Mouse (Mus musculus) cerebellum, adult 2 months (tissue): Measurements from ENCODE around the gene Sacm1l. TPM values are rescaled to one million over a fixed set of nuclear protein-coding genes. Genes with fewer than 3 reads are reported as not detected.

Experiments
- DNase-seq, 2 experiments: peaks; one replicate each; pipeline ENCODE4 v3.0.0; 2021
- H3K27ac ChIP-seq: fragments of 200-500 bp; 2 replicates; pipeline ENCODE4 v1.5.1; 2012; ENCODE audit warnings: low read length, control low read depth, inconsistent platforms; ENCODE audit not compliant: insufficient read depth
- H3K27me3 ChIP-seq: fragments of 200-500 bp; 2 replicates; pipeline ENCODE4 v1.6.1; 2012; ENCODE audit warnings: inconsistent platforms, mild to moderate bottlenecking, low read length, moderate library complexity; ENCODE audit not compliant: control insufficient read depth, insufficient read depth
- H3K4me1 ChIP-seq: fragments of 200-500 bp; 2 replicates; pipeline ENCODE4 v1.6.1; 2011; ENCODE audit warnings: low read length; ENCODE audit not compliant: control insufficient read depth, insufficient read depth
- H3K4me3 ChIP-seq: fragments of 200-500 bp; replicated peaks from 2 replicates; pipeline ENCODE3; 2011; ENCODE audit warnings: mild to moderate bottlenecking, low read depth, low read length, control low read depth; ENCODE audit not compliant: insufficient read depth
- CTCF ChIP-seq: fragments of 200-500 bp; IDR thresholded peaks from 2 replicates; pipeline ENCODE4 v1.5.1; 2011; ENCODE audit warnings: low read depth, mild to moderate bottlenecking, control low read depth, low read length, moderate library complexity, borderline replicate concordance; ENCODE audit not compliant: insufficient read depth
- POLR2A ChIP-seq: fragments of 200-500 bp; IDR thresholded peaks from 2 replicates; pipeline ENCODE4 v1.6.1; 2011; ENCODE audit warnings: low read length, control low read depth, borderline replicate concordance; ENCODE audit not compliant: insufficient read depth
- WGBS: fragments of 180-500 bp; shearing (Covaris S2); methylation state at CpG from one replicate; pipeline ENCODE4 v1.1.7; 2018; 5-methylcytosine and 5-hydroxymethylcytosine counted together
- polyA plus RNA-seq: library from polyadenylated mRNA; depleted of rRNA; stranded (reverse); fragments of >200 nt; gene quantifications from 2 replicates; pipeline ENCODE4 v1.2.3, GENCODE M21; 2012

The Sacm1l gene
- polyA plus RNA-seq, 1 experiment = 57.1 TPM

- H3K4me3 ChIP-seq = no peak overlapping the region
- H3K27me3 ChIP-seq = no peaks in the 10 kb centered on the region
- no peak for DNase-seq
- WGBS = 92% methylated on average over 5 of the region's 5 CpGs
- TF ChIP-seq CTCF (no peak), POLR2A (no peak)
- H3K4me1 ChIP-seq = no peaks in the 10 kb centered on the region
- H3K27ac ChIP-seq = no peak overlapping the region
Measured at GRCm38 (mm10) chr9:123510926-123511325, 18.6 kb upstream of the Sacm1l start.

GRCm38 (mm10) chr9:123512482-123512881, 17.1 kb upstream of the Sacm1l start:
- Histone ChIP-seq H3K27me3 (no peaks in the 10 kb centered on the region; the same call in 1 of the 2 replicates), H3K4me3 (no peak overlapping the region), H3K27ac (no peak overlapping the region), H3K4me1 (no peaks in the 10 kb centered on the region)
- WGBS = 86% methylated on average over 2 of the region's 2 CpGs
- TF ChIP-seq CTCF (no peak), POLR2A (no peak)
- DNase-seq = no peak

GRCm38 (mm10) chr9:123515087-123515486, 14.5 kb upstream of the Sacm1l start:
- TF ChIP-seq CTCF = no peak
- TF ChIP-seq POLR2A = no peak
- no peak for DNase-seq
- Histone ChIP-seq H3K4me1 (no peaks in the 10 kb centered on the region), H3K27me3 (no peaks in the 10 kb centered on the region; the same call in 1 of the 2 replicates), H3K27ac (no peak overlapping the region), H3K4me3 (no peak overlapping the region)
- WGBS = 84% methylated on average over 2 of the region's 2 CpGs

- WGBS = 85% methylated on average over 7 of the region's 7 CpGs
- Histone ChIP-seq H3K4me3 (no peak overlapping the region), H3K27ac (no peak overlapping the region), H3K4me1 (no peaks in the 10 kb centered on the region), H3K27me3 (no peaks in the 10 kb centered on the region; the same call in 1 of the 2 replicates)
- no peak for TF ChIP-seq CTCF
- no peak for TF ChIP-seq POLR2A
- no peak for DNase-seq
Measured at GRCm38 (mm10) chr9:123516641-123517385, 12.7 kb upstream of the Sacm1l start.

GRCm38 (mm10) chr9:123518969-123519894, 10.3 kb upstream of the Sacm1l start:
- Histone ChIP-seq H3K27ac (no peak overlapping the region), H3K4me1 (no peaks in the 10 kb centered on the region), H3K27me3 (no peaks in the 10 kb centered on the region; the same call in 1 of the 2 replicates), H3K4me3 (no peak overlapping the region)
- no peak for DNase-seq
- TF ChIP-seq CTCF (no peak), POLR2A (no peak)
- WGBS = 92% methylated on average over 13 of the region's 13 CpGs

- Histone ChIP-seq H3K4me3 (no peak overlapping the region), H3K27ac (no peak overlapping the region), H3K27me3 (no peaks in the 10 kb centered on the region; the same call in 1 of the 2 replicates), H3K4me1 (0 out of 2 replicates have a peak, but pooled peaks cover 2% of the 10 kb centered on the region)
- WGBS = 88% methylated on average over 3 of the region's 3 CpGs
- TF ChIP-seq POLR2A (no peak), CTCF (no peak)
- no peak for DNase-seq
Measured at GRCm38 (mm10) chr9:123520735-123521134, 8.8 kb upstream of the Sacm1l start.

- 44% methylated on average over 3 of the region's 3 CpGs for WGBS
- TF ChIP-seq POLR2A (no peak), CTCF (peak; percentile 41; the same call in 1 of the 2 replicates)
- DNase-seq = no peak
Measured at GRCm38 (mm10) chr9:123523676-123524075, 5.9 kb upstream of the Sacm1l start.

GRCm38 (mm10) chr9:123525095-123525494, 4.5 kb upstream of the Sacm1l start:
- Histone ChIP-seq H3K27ac (no peak overlapping the region), H3K4me1 (0 out of 2 replicates have a peak, but pooled peaks cover 2% of the 10 kb centered on the region), H3K27me3 (no peaks in the 10 kb centered on the region), H3K4me3 (no peak overlapping the region)
- WGBS = 0% methylated on average over 1 of the region's 1 CpGs
- DNase-seq = peak; percentile 64 to 65
- TF ChIP-seq POLR2A (no peak), CTCF (peak; percentile 41; the same call in 1 of the 2 replicates)

More at GRCm38 (mm10) chr9:123523676-123524075, 5.9 kb upstream of the Sacm1l start:
- Histone ChIP-seq H3K4me3 (no peak overlapping the region), H3K4me1 (0 out of 2 replicates have a peak, but pooled peaks cover 2% of the 10 kb centered on the region), H3K27me3 (no peaks in the 10 kb centered on the region), H3K27ac (no peak overlapping the region)
